Mouse (Mus musculus): ENCODE measurements around the gene Grin2c. TPM values are rescaled to one million over a fixed set of nuclear protein-coding genes. Genes with fewer than 3 reads are reported as not detected.
A peak's percentile ranks its signal among the peaks of the same experiment; 100 is the strongest.

Gene Grin2c
- polyA plus RNA-seq, 1 experiment, result not detected

DNA sequence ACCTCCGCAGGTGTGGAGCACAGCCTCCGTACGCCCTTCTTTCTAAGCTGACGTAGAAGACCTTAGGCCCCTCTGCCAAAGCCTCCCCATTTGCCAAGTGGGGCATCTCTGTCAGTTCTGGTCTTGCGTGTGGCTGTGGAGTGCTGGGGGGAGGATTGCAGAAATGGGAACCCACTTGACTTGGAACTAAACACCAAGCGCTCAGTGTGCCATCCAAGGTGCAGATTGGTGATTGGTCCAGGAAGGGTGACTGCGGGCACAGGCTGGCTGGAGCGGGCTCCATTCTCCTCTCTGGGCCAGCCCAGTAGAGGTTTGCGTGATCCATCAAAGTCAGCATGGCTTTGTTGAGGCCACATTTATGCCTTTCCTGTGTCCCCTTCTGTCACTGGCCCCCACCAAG is 64.3 kb downstream of the Grin2c start:
- H3K79me3 ChIP-seq (ENCODE audit: low read depth), result no peaks in the 10 kb centered on the region
- H3K79me2 ChIP-seq (ENCODE audit: control insufficient read depth, insufficient read depth), result no peaks in the 10 kb centered on the region
- H3ac ChIP-seq (ENCODE audit: control insufficient read depth, insufficient read length, low read depth), result no peak overlapping the region
- peaks cover 10% of the 10 kb centered on the region for H3K36me3 ChIP-seq (ENCODE audit: control insufficient read depth, insufficient read depth)
- no peak overlapping the region for H3K4me3 ChIP-seq (ENCODE audit: insufficient read depth, poor library complexity, severe bottlenecking)
- TF ChIP-seq MYOD1 (IDR thresholded peaks at IDR 0.05; ENCODE audit: control insufficient read depth, insufficient read length, low read depth) (no peak), USF1 (IDR thresholded peaks at IDR 0.05; ENCODE audit: low read depth) (no peak), FOSL1 (IDR thresholded peaks at IDR 0.05; ENCODE audit: insufficient read depth, low read length, poor library complexity, severe bottlenecking) (no peak), MAX (IDR thresholded peaks at IDR 0.05) (no peak), CEBPB (IDR thresholded peaks at IDR 0.05; ENCODE audit: low read depth) (no peak), MYOG (IDR thresholded peaks at IDR 0.05; ENCODE audit: control insufficient read depth, extremely low read depth, insufficient read length) (no peak), CTCF (IDR thresholded peaks at IDR 0.05; ENCODE audit: control insufficient read depth, insufficient read depth, insufficient read length) (no peak)
- H3K27me3 ChIP-seq (ENCODE audit: control insufficient read depth, insufficient read depth, insufficient read length), result no peaks in the 10 kb centered on the region

DNA sequence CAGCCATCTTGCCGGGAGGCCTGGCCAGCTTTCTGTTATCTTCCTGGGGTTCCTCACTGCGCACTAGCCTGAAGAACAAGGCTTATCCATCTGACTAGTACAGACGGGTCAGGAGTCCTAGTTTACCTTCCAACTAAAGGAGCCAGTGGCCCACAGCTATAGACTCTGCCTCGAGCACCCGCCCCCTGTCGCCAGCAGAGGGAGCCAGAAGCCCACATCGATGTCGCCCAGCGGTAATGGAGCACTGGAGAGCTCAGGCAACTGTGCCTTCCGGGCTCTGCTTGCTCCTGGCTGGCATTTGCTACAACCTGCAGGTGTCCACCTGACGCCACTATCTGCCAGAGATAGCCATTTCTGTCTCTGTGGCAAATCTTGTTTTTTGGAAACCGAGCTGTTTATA is 64.7 kb downstream of the Grin2c start:
- Histone ChIP-seq H3K4me3 (ENCODE audit: insufficient read depth, poor library complexity, severe bottlenecking) (no peak overlapping the region), H3ac (ENCODE audit: control insufficient read depth, insufficient read length, low read depth) (no peak overlapping the region), H3K36me3 (ENCODE audit: control insufficient read depth, insufficient read depth) (peaks cover 10% of the 10 kb centered on the region), H3K79me2 (ENCODE audit: control insufficient read depth, insufficient read depth) (no peaks in the 10 kb centered on the region), H3K27me3 (ENCODE audit: control insufficient read depth, insufficient read depth, insufficient read length) (no peaks in the 10 kb centered on the region), H3K79me3 (ENCODE audit: low read depth) (no peaks in the 10 kb centered on the region)
- TF ChIP-seq CTCF (IDR thresholded peaks at IDR 0.05; ENCODE audit: control insufficient read depth, insufficient read depth, insufficient read length) (peak; percentile 94), MYOD1 (IDR thresholded peaks at IDR 0.05; ENCODE audit: control insufficient read depth, insufficient read length, low read depth) (no peak)

DNA sequence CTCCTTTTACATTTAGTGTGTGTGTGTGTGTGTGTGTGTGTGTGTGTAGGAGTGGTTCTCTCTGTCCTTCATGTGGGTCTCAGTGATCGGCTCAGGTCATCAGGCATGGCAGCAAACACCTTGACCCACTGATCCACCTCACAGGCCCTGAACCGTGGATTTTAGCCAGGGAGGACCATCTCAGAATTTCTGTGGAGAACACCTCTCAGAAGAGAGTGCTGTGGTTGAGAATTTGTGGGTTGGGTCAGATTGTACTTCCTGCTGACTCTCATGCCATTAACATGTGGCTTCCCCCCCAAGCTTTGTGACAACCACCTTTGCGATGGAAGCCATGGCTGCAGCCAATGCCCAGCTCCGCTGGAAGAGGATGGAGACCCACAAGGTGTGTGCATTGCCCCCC is 66.5 kb downstream of the Grin2c start:
- H3ac ChIP-seq (ENCODE audit: control insufficient read depth, insufficient read length, low read depth), result no peak overlapping the region
- H3K79me3 ChIP-seq (ENCODE audit: low read depth), result no peaks in the 10 kb centered on the region
- H3K79me2 ChIP-seq (ENCODE audit: control insufficient read depth, insufficient read depth), result no peaks in the 10 kb centered on the region
- TF ChIP-seq CEBPB (IDR thresholded peaks at IDR 0.05; ENCODE audit: low read depth) (no peak), USF1 (IDR thresholded peaks at IDR 0.05; ENCODE audit: low read depth) (no peak), CTCF (IDR thresholded peaks at IDR 0.05; ENCODE audit: control insufficient read depth, insufficient read depth, insufficient read length) (no peak), MYOG (IDR thresholded peaks at IDR 0.05; ENCODE audit: control insufficient read depth, extremely low read depth, insufficient read length) (no peak), MAX (IDR thresholded peaks at IDR 0.05) (no peak), FOSL1 (IDR thresholded peaks at IDR 0.05; ENCODE audit: insufficient read depth, low read length, poor library complexity, severe bottlenecking) (no peak)
- no peaks in the 10 kb centered on the region for H3K27me3 ChIP-seq (ENCODE audit: control insufficient read depth, insufficient read depth, insufficient read length)
- H3K4me3 ChIP-seq (ENCODE audit: insufficient read depth, poor library complexity, severe bottlenecking), result no peak overlapping the region
- peaks cover 10% of the 10 kb centered on the region for H3K36me3 ChIP-seq (ENCODE audit: control insufficient read depth, insufficient read depth)

Small RNAs within 50 kb of the gene (microRNA-seq; reads per million reads assigned to microRNA genes)
- gene Gm25837 (ENCODE audit: borderline microRNAs expressed), result not detected

Other genes with a start within 250 kb of the Grin2c start
- not detected for gene Cd300ld4, start 240.2 kb downstream of the Grin2c start, polyA plus RNA-seq (2012; fragmentation: generic; extraction: Trizol)
- 0.16 TPM for gene Cd300ld5, start 229.5 kb downstream of the Grin2c start, polyA plus RNA-seq (2012; fragmentation: generic; extraction: Trizol)
- gene Cd300ld3, start 218.8 kb downstream of the Grin2c start, polyA plus RNA-seq (2012; fragmentation: generic; extraction: Trizol), result not detected
- gene Cd300e, start 205.1 kb downstream of the Grin2c start, polyA plus RNA-seq (2012; fragmentation: generic; extraction: Trizol), result not detected
- 0.07 TPM for gene Rab37, start 175.8 kb downstream of the Grin2c start, polyA plus RNA-seq (2012; fragmentation: generic; extraction: Trizol)
- not detected for gene Cd300lf, start 133.3 kb downstream of the Grin2c start, polyA plus RNA-seq (2012; fragmentation: generic; extraction: Trizol)
- 19.1 TPM for gene Slc9a3r1, start 103.9 kb downstream of the Grin2c start, polyA plus RNA-seq (2012; fragmentation: generic; extraction: Trizol)
- 6.6 TPM for gene Tmem104, start 79.8 kb downstream of the Grin2c start, polyA plus RNA-seq (2012; fragmentation: generic; extraction: Trizol)
- 9.1 TPM for gene Nat9, start 79.4 kb downstream of the Grin2c start, polyA plus RNA-seq (2012; fragmentation: generic; extraction: Trizol)
- 10.7 TPM for gene Fdxr, start 9.8 kb upstream of the Grin2c start, polyA plus RNA-seq (2012; fragmentation: generic; extraction: Trizol)
- gene Fads6, start 30.4 kb upstream of the Grin2c start, polyA plus RNA-seq (2012; fragmentation: generic; extraction: Trizol), result 0.21 TPM
- gene Otop2, start 39.9 kb upstream of the Grin2c start, polyA plus RNA-seq (2012; fragmentation: generic; extraction: Trizol), result not detected
- gene Ush1g, start 54.8 kb upstream of the Grin2c start, polyA plus RNA-seq (2012; fragmentation: generic; extraction: Trizol), result 0.01 TPM
- not detected for gene Otop3, start 67.5 kb upstream of the Grin2c start, polyA plus RNA-seq (2012; fragmentation: generic; extraction: Trizol)
- gene Hid1, start 100.5 kb upstream of the Grin2c start, polyA plus RNA-seq (2012; fragmentation: generic; extraction: Trizol), result 14.4 TPM
- 23.2 TPM for gene Cdr2l, start 114.7 kb upstream of the Grin2c start, polyA plus RNA-seq (2012; fragmentation: generic; extraction: Trizol)
- 186 TPM for gene Mrpl58, start 136.5 kb upstream of the Grin2c start, polyA plus RNA-seq (2012; fragmentation: generic; extraction: Trizol)
- 530 TPM for gene Atp5h, start 152.7 kb upstream of the Grin2c start, polyA plus RNA-seq (2012; fragmentation: generic; extraction: Trizol)
- gene Kctd2, start 152.9 kb upstream of the Grin2c start, polyA plus RNA-seq (2012; fragmentation: generic; extraction: Trizol), result 26.7 TPM
- not detected for gene Trim80, start 173.3 kb upstream of the Grin2c start, polyA plus RNA-seq (2012; fragmentation: generic; extraction: Trizol)
- 0.07 TPM for gene Slc16a5, start 195.2 kb upstream of the Grin2c start, polyA plus RNA-seq (2012; fragmentation: generic; extraction: Trizol)
- gene Armc7, start 208.4 kb upstream of the Grin2c start, polyA plus RNA-seq (2012; fragmentation: generic; extraction: Trizol), result 5.4 TPM
- gene Nt5c, start 224.6 kb upstream of the Grin2c start, polyA plus RNA-seq (2012; fragmentation: generic; extraction: Trizol), result 109 TPM
- 320 TPM for gene Jpt1, start 247.1 kb upstream of the Grin2c start, polyA plus RNA-seq (2012; fragmentation: generic; extraction: Trizol)